Mouse (Mus musculus): ENCODE results near the gene Ephb6. TPM values are rescaled to one million over a fixed set of nuclear protein-coding genes. Genes with fewer than 3 reads are reported as not detected.

The Ephb6 gene
- total RNA-seq, 2 experiments from 2014 or later, result 1.2 to 1.6 TPM

- no peak for DNase-seq
Observed at GRCm38 (mm10) chr6:41622661-41623060, 17.4 kb downstream of the Ephb6 start.

GRCm38 (mm10) chr6:41628180-41628579, 22.9 kb downstream of the Ephb6 start:
- no peak for DNase-seq

GRCm38 (mm10) chr6:41630791-41631190, 25.5 kb downstream of the Ephb6 start:
- no peak for DNase-seq

DNA sequence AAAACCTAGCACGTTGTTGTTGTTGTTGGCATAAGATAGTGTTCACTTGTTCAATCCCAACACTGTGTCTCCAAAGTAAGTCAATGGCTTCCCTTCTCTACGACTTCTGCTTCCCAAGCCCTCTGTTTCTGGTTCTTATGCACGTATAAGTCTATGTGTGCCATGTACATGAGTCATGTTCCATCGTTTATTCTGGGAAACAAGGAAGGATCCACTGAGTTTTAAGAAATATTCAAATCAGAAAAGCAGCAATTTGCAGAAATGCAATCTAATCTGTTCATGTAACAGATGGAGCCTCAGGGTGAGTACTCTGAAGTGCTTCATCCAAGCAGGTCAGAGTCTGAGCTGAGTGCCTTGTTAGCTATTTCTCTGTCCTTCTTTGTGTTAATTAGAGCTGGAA, 26.3 kb downstream of the Ephb6 start:
- DNase-seq, result no peak

GRCm38 (mm10) chr6:41635211-41635610, 29.9 kb downstream of the Ephb6 start:
- no peak for DNase-seq

GRCm38 (mm10) chr6:41636178-41636577, 30.9 kb downstream of the Ephb6 start, which contains the start of gene Trpv6:
Gene Trpv6, minus strand, starts transcription at chr6:41636405.
- no peak for DNase-seq

DNA sequence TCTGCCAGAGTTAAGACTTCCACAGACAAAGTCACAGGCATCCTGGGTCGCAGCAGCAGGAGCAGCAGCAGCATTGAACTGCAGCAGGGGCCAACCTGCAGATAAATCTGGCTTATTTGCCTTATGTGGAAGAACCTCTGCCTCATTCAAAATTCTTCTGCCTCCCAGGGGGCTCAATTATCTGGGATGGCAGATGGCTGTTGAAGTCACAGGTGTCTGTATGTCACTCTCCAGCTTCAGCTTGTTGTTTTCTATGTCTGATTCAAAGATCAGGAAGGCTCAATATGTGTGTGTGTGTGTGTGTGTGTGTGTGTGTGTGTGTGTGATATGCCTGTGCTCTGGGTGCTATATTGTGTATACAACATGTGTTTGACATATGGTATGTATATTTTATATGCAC, 32.1 kb downstream of the Ephb6 start:
- no peak for DNase-seq

- DNase-seq, result no peak
Observed at GRCm38 (mm10) chr6:41637927-41638506, 32.7 kb downstream of the Ephb6 start.

- no peak for DNase-seq
Observed at GRCm38 (mm10) chr6:41640449-41640848, 35.2 kb downstream of the Ephb6 start.

DNA sequence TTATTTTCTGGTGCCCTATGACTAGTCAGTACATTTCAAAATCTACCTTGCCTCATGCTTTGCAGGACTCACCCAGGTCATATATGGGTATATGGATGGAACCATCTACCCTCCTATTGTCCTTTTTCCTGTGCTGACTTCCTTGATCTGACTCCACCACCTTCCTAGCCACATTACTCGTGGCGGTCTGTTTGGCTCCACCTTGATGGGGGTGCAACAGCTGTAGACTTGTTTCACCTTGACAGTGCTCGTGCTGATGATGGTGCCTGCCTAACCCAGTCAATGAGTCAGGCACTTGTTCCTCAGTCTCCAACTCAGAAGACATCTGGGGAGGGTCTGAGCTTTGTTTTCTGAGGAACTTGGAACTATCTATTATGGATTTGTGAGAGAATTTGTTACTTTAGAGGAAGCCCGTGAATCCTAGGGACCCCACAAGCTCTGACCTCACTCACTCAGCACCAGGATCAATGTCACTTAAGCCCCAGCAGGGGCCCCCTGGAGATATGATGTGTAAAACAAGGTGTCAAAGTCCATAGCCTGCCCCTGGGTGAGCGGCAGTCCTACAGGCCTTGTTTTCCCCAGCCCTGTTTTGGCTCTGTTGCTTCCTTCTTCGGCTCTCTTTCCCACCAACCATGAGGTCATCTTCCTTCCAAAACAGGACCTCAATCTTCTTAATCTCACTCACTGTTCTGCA, 36.0 kb downstream of the Ephb6 start:
- no peak for DNase-seq

DNA sequence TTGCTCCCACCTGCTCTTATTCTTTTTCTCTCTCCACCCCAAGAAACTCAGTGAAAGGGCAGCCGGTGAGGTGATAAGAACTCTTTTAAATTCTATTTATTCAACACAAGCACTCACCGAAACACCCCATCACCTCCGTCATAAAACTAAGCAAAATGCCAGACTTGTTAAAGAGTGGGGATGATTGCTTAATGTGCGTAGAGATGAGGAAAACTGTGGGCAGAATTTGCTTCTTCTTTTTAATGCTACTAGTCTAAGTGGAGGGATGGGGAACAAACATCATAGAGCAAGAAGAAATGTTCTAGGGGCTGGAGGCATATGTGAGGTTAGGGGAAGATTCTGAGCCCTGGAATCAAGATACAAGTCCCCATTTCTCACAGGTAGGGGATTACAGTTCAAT, 37.5 kb downstream of the Ephb6 start:
- DNase-seq, result no peak

- DNase-seq, result no peak
Observed at GRCm38 (mm10) chr6:41643227-41643626, 37.9 kb downstream of the Ephb6 start.

- no peak for DNase-seq
Observed at GRCm38 (mm10) chr6:41646220-41646619, 40.9 kb downstream of the Ephb6 start.

GRCm38 (mm10) chr6:41646672-41647071, 41.4 kb downstream of the Ephb6 start:
- no peak for DNase-seq

GRCm38 (mm10) chr6:41653173-41653572, 47.9 kb downstream of the Ephb6 start:
- DNase-seq, result no peak

DNA sequence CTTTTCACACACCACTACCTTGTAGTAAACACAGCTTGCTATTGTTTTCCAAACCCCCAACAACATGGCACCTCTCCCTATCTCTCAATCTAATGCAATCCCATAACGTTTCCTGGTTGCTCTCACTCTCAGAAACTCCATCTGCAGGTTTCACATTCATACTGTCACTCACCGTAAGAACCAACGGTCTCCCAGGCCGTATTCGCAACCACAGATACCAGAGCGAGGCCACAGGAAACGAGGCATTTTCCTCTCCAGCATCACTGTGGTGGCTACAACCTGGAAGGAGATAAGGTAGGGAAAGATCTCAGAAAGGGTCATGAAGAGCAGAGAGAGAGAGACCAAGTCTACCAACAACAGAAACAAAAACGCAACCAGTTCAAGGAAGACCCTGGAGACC, 49.4 kb downstream of the Ephb6 start:
- DNase-seq, result no peak

GRCm38 (mm10) chr6:41658487-41658886, 53.2 kb downstream of the Ephb6 start:
- no peak for DNase-seq

DNA sequence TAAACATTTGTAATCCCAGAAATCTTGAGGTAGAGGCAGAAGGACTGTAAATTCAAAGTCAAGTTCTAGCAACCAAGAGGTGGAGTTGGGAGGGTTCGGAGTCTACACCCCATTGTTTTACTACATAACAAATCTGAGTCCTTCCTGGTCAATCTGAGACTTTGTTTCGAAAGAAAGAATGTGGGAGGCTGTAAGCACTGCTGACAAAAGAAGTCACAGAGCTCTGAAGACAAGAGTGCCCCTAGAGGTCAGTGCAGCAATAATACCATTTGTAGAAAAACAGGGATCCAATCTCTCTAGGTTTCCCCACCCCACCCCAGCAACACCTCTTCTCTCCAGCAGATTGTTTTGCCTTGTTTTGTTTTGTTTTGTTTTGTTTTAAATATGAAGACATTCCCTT, 57.0 kb downstream of the Ephb6 start:
- DNase-seq, result no peak

Other genes with a start within 250 kb of the Ephb6 start
- not detected for gene Prss3, start 227.8 kb upstream of the Ephb6 start, total RNA-seq (2021)
- not detected for gene Gm5771, start 213.1 kb upstream of the Ephb6 start, total RNA-seq (2021)
- gene Gm10334, start 159.3 kb upstream of the Ephb6 start, total RNA-seq (2021), result not detected
- not detected for gene Prss1, start 146.6 kb upstream of the Ephb6 start, total RNA-seq (2021)
- not detected for gene Prss2, start 83.7 kb upstream of the Ephb6 start, total RNA-seq (2021)
- not detected for gene Trpv6, start 30.9 kb downstream of the Ephb6 start, total RNA-seq (2021)
- not detected for gene Trpv5, start 75.3 kb downstream of the Ephb6 start, total RNA-seq (2021)
- gene Llcfc1, start 78.9 kb downstream of the Ephb6 start, total RNA-seq (2021), result not detected
- gene Kel, start 98.9 kb downstream of the Ephb6 start, total RNA-seq (2021), result not detected
- not detected for gene Olfr459, start 169.7 kb downstream of the Ephb6 start, total RNA-seq (2021)
- not detected for gene Pip, start 242.1 kb downstream of the Ephb6 start, total RNA-seq (2021)
- not detected for gene Sval2, start 247.5 kb downstream of the Ephb6 start, total RNA-seq (2021)

Data from gastrocnemius, postnatal 25 days (tissue).